Mouse (Mus musculus): Measurements from ENCODE around the gene Gjd3. TPM values are rescaled to one million over a fixed set of nuclear protein-coding genes. Genes with fewer than 3 reads are reported as not detected.

The Gjd3 gene
- total RNA-seq, 2 experiments from 2014 or later, result not detected

GRCm38 (mm10) chr11:98949242-98949957 is 33.4 kb downstream of the Gjd3 start:
- peak; percentile 34 for ATAC-seq (ENCODE audit: poor library complexity, severe bottlenecking)

- ATAC-seq (ENCODE audit: poor library complexity, severe bottlenecking), result peak; percentile 56
Observed at GRCm38 (mm10) chr11:98947969-98948569, 34.7 kb downstream of the Gjd3 start.

GRCm38 (mm10) chr11:98945605-98945977 is 37.2 kb downstream of the Gjd3 start:
- no peak for ATAC-seq (ENCODE audit: poor library complexity, severe bottlenecking)

GRCm38 (mm10) chr11:98944897-98945604 is 37.8 kb downstream of the Gjd3 start:
- ATAC-seq (ENCODE audit: poor library complexity, severe bottlenecking), result no peak

GRCm38 (mm10) chr11:98943741-98944461 is 38.9 kb downstream of the Gjd3 start:
- ATAC-seq (ENCODE audit: poor library complexity, severe bottlenecking), result no peak

- ATAC-seq (ENCODE audit: poor library complexity, severe bottlenecking), result peak; percentile 17; the same call in 1 of the 2 replicates
Observed at GRCm38 (mm10) chr11:98942923-98943641, 39.7 kb downstream of the Gjd3 start.

GRCm38 (mm10) chr11:98942555-98942922 is 40.3 kb downstream of the Gjd3 start:
- ATAC-seq (ENCODE audit: poor library complexity, severe bottlenecking), result no peak

GRCm38 (mm10) chr11:98941826-98942550 is 40.8 kb downstream of the Gjd3 start:
- ATAC-seq (ENCODE audit: poor library complexity, severe bottlenecking), result peak; percentile 68

GRCm38 (mm10) chr11:98941341-98941825 is 41.4 kb downstream of the Gjd3 start:
- no peak for ATAC-seq (ENCODE audit: poor library complexity, severe bottlenecking)

- ATAC-seq (ENCODE audit: poor library complexity, severe bottlenecking), result no peak
Observed at GRCm38 (mm10) chr11:98940776-98941175, 42.0 kb downstream of the Gjd3 start.

- ATAC-seq (ENCODE audit: poor library complexity, severe bottlenecking), result no peak
Observed at GRCm38 (mm10) chr11:98939953-98940641, 42.7 kb downstream of the Gjd3 start.

GRCm38 (mm10) chr11:98939084-98939952 is 43.5 kb downstream of the Gjd3 start:
- no peak for ATAC-seq (ENCODE audit: poor library complexity, severe bottlenecking)

GRCm38 (mm10) chr11:98938701-98939083 is 44.1 kb downstream of the Gjd3 start:
- no peak for ATAC-seq (ENCODE audit: poor library complexity, severe bottlenecking)

- ATAC-seq (ENCODE audit: poor library complexity, severe bottlenecking), result no peak
Observed at GRCm38 (mm10) chr11:98937914-98938694, 44.7 kb downstream of the Gjd3 start.

GRCm38 (mm10) chr11:98937410-98937913 is 45.4 kb downstream of the Gjd3 start:
- ATAC-seq (ENCODE audit: poor library complexity, severe bottlenecking), result peak; percentile 63

GRCm38 (mm10) chr11:98936606-98937409 is 46.0 kb downstream of the Gjd3 start:
- no peak for ATAC-seq (ENCODE audit: poor library complexity, severe bottlenecking)
